Mouse (Mus musculus) lung, adult 2 months (tissue): Measurements from ENCODE around the gene Tmem242.

Source experiments
- CTCF ChIP-seq: fragments of 200-500 bp; IDR thresholded peaks from 2 replicates; pipeline ENCODE4 v1.5.1; 2011; ENCODE audit warnings: mild to moderate bottlenecking, low read length, control low read depth; ENCODE audit not compliant: insufficient read depth
- POLR2A ChIP-seq: fragments of 200-500 bp; IDR thresholded peaks from 2 replicates; pipeline ENCODE4 v1.6.1; 2011; ENCODE audit warnings: low read depth, mild to moderate bottlenecking, control low read depth, low read length, borderline replicate concordance; ENCODE audit errors: extremely low read depth

- no peak for TF ChIP-seq POLR2A
- TF ChIP-seq CTCF: no peak
These were observed 69.0 kb downstream of the Tmem242 start for GRCm38 (mm10) chr17:5371032-5371431.
